Mouse (Mus musculus) small intestine, adult 2 months (tissue): ENCODE measurements around the gene Dnah1. TPM values are rescaled to one million over a fixed set of nuclear protein-coding genes. Genes with fewer than 3 reads are reported as not detected.

Experiments used
- H3K27ac ChIP-seq: fragments of 200-500 bp; 2 replicates; pipeline ENCODE4 v1.5.1; 2012; ENCODE audit warnings: low read depth, low read length, control low read depth, inconsistent platforms; ENCODE audit not compliant: insufficient read depth
- H3K27me3 ChIP-seq: fragments of 200-500 bp; 2 replicates; pipeline ENCODE4 v1.6.1; 2012; ENCODE audit warnings: mild to moderate bottlenecking, moderate library complexity, low read length, inconsistent platforms; ENCODE audit not compliant: control insufficient read depth, insufficient read depth
- H3K36me3 ChIP-seq: fragments of 200-500 bp; 2 replicates; pipeline ENCODE4 v1.6.1; 2012; ENCODE audit warnings: mild to moderate bottlenecking, low read length, control low read depth, inconsistent platforms; ENCODE audit not compliant: control insufficient read depth, insufficient read depth
- H3K4me1 ChIP-seq: fragments of 200-500 bp; 2 replicates; pipeline ENCODE4 v1.6.1; 2012; ENCODE audit warnings: low read length, inconsistent platforms, mixed read lengths; ENCODE audit not compliant: control insufficient read depth, insufficient read depth, insufficient read length
- H3K4me3 ChIP-seq: fragments of 200-500 bp; 2 replicates; pipeline ENCODE4 v1.5.1; 2012; ENCODE audit warnings: low read depth, mild to moderate bottlenecking, control low read depth, inconsistent platforms, low read length, moderate library complexity
- CTCF ChIP-seq: fragments of 200-500 bp; IDR thresholded peaks from 2 replicates; pipeline ENCODE4 v1.5.1; 2012; ENCODE audit warnings: low read depth, mild to moderate bottlenecking, control low read depth, inconsistent platforms, low read length, moderate library complexity, mixed read lengths; ENCODE audit not compliant: insufficient replicate concordance, insufficient read length; ENCODE audit errors: extremely low read depth
- POLR2A ChIP-seq: fragments of 200-500 bp; IDR thresholded peaks from 2 replicates; pipeline ENCODE4 v1.6.1; 2012; ENCODE audit warnings: low read depth, mild to moderate bottlenecking, control low read depth, inconsistent platforms, low read length, moderate library complexity
- WGBS: fragments of 180-500 bp; shearing (Covaris S2); methylation state at CpG from one replicate; pipeline ENCODE4 v1.1.7; 2018; 5-methylcytosine and 5-hydroxymethylcytosine counted together
- polyA plus RNA-seq: library from polyadenylated mRNA; depleted of rRNA; stranded (reverse); fragments of >200 nt; gene quantifications from 2 replicates; pipeline ENCODE4 v1.2.3, GENCODE M21; 2012; rRNA removed

Gene Dnah1
- polyA plus RNA-seq, 1 experiment, result 0.08 TPM

DNA sequence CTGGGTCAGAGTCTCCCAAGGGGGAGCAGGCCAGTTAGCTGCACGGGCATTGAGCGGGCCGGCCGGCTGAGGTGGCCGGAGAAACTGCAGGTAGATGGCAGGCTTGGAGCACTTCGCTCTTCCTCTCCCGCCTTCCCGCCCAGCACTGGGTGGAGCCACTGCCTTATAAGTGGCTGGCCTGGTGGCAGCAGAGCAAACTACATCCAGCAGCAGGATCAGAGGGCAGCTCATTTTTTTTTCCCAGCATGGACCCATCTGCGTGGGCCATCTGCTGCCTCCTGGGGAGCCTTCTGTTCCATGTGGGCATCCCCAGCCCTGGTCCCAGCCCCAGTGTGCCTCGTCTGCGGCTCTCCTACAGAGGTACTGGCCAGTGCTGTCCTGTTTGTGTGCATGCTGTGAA is 106.0 kb downstream of the Dnah1 start, which contains the start of gene Sema3g:
TSS of gene Sema3g (plus strand) at position 195 of the 400 bp plus-strand sequence.
- no peak within 1 kb of the TSS for H3K27ac ChIP-seq
- H3K27me3 ChIP-seq, result no peaks in the 10 kb centered on the region
- WGBS, result 12% methylated on average over 11 of the region's 11 CpGs
- H3K4me3 ChIP-seq, result peak within 1 kb of the TSS; percentile 17
- TF ChIP-seq POLR2A (no peak), CTCF (peak; percentile 38; the same call in 1 of the 2 replicates)
- no peaks in the 10 kb centered on the region for H3K36me3 ChIP-seq
- H3K4me1 ChIP-seq, result peaks cover 5% of the 10 kb centered on the region

- H3K36me3 ChIP-seq, result no peaks in the 10 kb centered on the region
- 85% methylated on average over 2 of the region's 2 CpGs for WGBS
- no peak within 1 kb of the TSS for H3K27ac ChIP-seq
- no peak for TF ChIP-seq CTCF
- TF ChIP-seq POLR2A, result no peak
- H3K4me3 ChIP-seq, result peak within 1 kb of the TSS; percentile 17
- peaks cover 5% of the 10 kb centered on the region for H3K4me1 ChIP-seq
- H3K27me3 ChIP-seq, result no peaks in the 10 kb centered on the region
Measured at GRCm38 (mm10) chr14:31216846-31217245, 106.8 kb downstream of the Dnah1 start, which contains the start of gene Nisch. Nisch (minus strand) TSS chr14:31216946.

- Histone ChIP-seq H3K27ac (no peak overlapping the region), H3K4me1 (peaks cover 5% of the 10 kb centered on the region), H3K27me3 (no peaks in the 10 kb centered on the region), H3K36me3 (no peaks in the 10 kb centered on the region), H3K4me3 (no peak overlapping the region)
- WGBS, result 30% methylated on average over 15 of the region's 15 CpGs
- TF ChIP-seq CTCF, result peak; percentile 79; the same call in 1 of the 2 replicates
- no peak for TF ChIP-seq POLR2A
Measured at GRCm38 (mm10) chr14:31215157-31216002, 108.3 kb downstream of the Dnah1 start.

- H3K27me3 ChIP-seq, result no peaks in the 10 kb centered on the region
- WGBS, result 89% methylated on average over 3 of the region's 3 CpGs
- no peak overlapping the region for H3K4me3 ChIP-seq
- TF ChIP-seq CTCF, result no peak
- no peak for TF ChIP-seq POLR2A
- peaks cover 5% of the 10 kb centered on the region for H3K4me1 ChIP-seq
- no peak overlapping the region for H3K27ac ChIP-seq
- H3K36me3 ChIP-seq, result no peaks in the 10 kb centered on the region
Measured at GRCm38 (mm10) chr14:31214684-31215083, 109.0 kb downstream of the Dnah1 start.

DNA sequence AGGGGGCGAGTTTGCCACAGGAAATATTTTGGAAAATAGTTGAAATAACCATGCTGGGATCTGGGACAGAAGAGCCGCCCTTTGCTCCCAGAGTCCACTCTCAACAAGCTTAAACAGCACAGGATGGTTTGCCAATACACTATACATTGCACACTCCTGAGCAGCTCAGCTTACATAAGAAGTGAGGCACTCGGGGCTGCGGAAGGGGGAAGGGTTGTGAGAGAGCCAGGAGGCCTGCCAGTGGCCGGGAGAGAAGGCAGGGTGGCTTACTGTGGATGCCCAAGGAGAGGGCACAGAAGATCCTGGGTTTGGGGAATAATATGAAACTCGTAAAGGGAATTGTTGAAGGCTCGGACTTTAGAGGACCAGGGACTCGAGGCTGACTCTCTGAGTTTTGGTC is 109.8 kb downstream of the Dnah1 start:
- H3K27ac ChIP-seq, result no peak overlapping the region
- no peaks in the 10 kb centered on the region for H3K36me3 ChIP-seq
- TF ChIP-seq POLR2A (no peak), CTCF (no peak)
- H3K4me1 ChIP-seq, result peaks cover 5% of the 10 kb centered on the region
- WGBS, result 71% methylated on average over 8 of the region's 8 CpGs
- H3K27me3 ChIP-seq, result no peaks in the 10 kb centered on the region
- H3K4me3 ChIP-seq, result no peak overlapping the region

GRCm38 (mm10) chr14:31212499-31212898 is 111.2 kb downstream of the Dnah1 start:
- H3K4me1 ChIP-seq, result peaks cover 2% of the 10 kb centered on the region
- H3K4me3 ChIP-seq, result no peak overlapping the region
- WGBS, result 46% methylated on average over 3 of the region's 3 CpGs
- H3K27ac ChIP-seq, result no peak overlapping the region
- H3K27me3 ChIP-seq, result no peaks in the 10 kb centered on the region
- H3K36me3 ChIP-seq, result no peaks in the 10 kb centered on the region
- TF ChIP-seq CTCF, result no peak
- no peak for TF ChIP-seq POLR2A

- 92% methylated on average over 6 of the region's 6 CpGs for WGBS
- no peak overlapping the region for H3K27ac ChIP-seq
- H3K27me3 ChIP-seq, result no peaks in the 10 kb centered on the region
- no peak overlapping the region for H3K4me3 ChIP-seq
- H3K36me3 ChIP-seq, result no peaks in the 10 kb centered on the region
- peaks cover 6% of the 10 kb centered on the region; the same call in 1 of the 2 replicates for H3K4me1 ChIP-seq
- no peak for TF ChIP-seq CTCF
- no peak for TF ChIP-seq POLR2A
Measured at GRCm38 (mm10) chr14:31211854-31212253, 111.8 kb downstream of the Dnah1 start.

Other genes starting within 250 kb of the Dnah1 start
- 22.8 and 37.3 TPM in 2 replicates for gene Smim4, start 194.9 kb downstream of the Dnah1 start, polyA plus RNA-seq
- 9.0 and 13.0 TPM in 2 replicates for gene Nt5dc2, start 192.8 kb downstream of the Dnah1 start, polyA plus RNA-seq
- gene Stab1, start 155.3 kb downstream of the Dnah1 start, polyA plus RNA-seq, result 31.3 and 65.4 TPM in 2 replicates
- gene Tnnc1, start 115.6 kb downstream of the Dnah1 start, polyA plus RNA-seq, result 0.34 TPM in 1 of 2 replicates, not detected in the other
- gene Nisch, start 107.0 kb downstream of the Dnah1 start, polyA plus RNA-seq, result 120 and 157 TPM in 2 replicates
- 1.5 and 2.1 TPM in 2 replicates for gene Sema3g, start 106.0 kb downstream of the Dnah1 start, polyA plus RNA-seq
- gene Phf7, start 72.6 kb downstream of the Dnah1 start, polyA plus RNA-seq, result 1.3 and 2.3 TPM in 2 replicates
- 16.7 and 30.0 TPM in 2 replicates for gene Bap1, start 72.4 kb downstream of the Dnah1 start, polyA plus RNA-seq
- 3.3 and 5.8 TPM in 2 replicates for gene Capn7, start 12.7 kb upstream of the Dnah1 start, polyA plus RNA-seq
- 3.0 and 6.9 TPM in 2 replicates for gene Sh3bp5, start 112.2 kb upstream of the Dnah1 start, polyA plus RNA-seq
- gene Eaf1, start 170.5 kb upstream of the Dnah1 start, polyA plus RNA-seq, result 14.5 and 24.0 TPM in 2 replicates
- 2.2 and 3.3 TPM in 2 replicates for gene Mettl6, start 171.1 kb upstream of the Dnah1 start, polyA plus RNA-seq